Mouse (Mus musculus): ENCODE results near the gene Nfkbia.

The Nfkbia gene

DNA sequence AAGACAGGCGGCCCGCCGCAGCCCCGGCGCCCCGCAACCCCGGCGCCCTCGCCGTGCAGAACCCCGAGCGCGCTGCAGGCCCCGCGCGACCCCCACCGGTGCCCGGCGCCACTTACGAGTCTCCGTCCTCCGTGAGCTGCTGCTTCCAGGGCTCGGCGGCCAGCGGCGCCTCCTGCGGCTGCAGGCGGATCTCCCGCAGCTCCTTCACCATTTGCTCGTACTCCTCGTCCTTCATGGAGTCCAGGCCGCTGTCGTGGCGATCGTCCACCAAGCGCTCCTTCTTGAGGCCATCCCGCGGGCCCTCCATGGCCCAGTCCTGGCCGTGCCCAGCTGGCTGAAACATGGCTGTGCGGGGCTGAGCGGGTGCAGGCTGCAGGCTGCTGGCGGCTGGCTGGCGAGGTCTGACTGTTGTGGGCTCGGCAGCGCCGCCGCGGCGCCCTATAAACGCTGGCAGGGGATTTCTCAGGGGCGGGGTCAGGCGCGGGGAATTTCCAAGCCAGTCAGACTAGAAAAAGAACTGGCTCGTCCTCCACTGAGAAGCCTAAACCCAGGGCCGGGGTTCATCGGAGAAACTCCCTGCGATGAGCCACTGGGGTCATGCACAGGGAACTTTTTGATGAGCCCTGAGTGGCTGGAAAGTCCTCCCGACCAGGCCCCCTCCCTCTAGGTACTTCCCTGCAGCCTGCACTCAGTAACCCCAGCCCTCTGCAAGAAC is at the start of gene Nfkbia:
TSS of gene Nfkbia (minus strand) at position 464 of the 715 bp plus-strand sequence.
- DNase-seq: peak; percentile 91

DNA sequence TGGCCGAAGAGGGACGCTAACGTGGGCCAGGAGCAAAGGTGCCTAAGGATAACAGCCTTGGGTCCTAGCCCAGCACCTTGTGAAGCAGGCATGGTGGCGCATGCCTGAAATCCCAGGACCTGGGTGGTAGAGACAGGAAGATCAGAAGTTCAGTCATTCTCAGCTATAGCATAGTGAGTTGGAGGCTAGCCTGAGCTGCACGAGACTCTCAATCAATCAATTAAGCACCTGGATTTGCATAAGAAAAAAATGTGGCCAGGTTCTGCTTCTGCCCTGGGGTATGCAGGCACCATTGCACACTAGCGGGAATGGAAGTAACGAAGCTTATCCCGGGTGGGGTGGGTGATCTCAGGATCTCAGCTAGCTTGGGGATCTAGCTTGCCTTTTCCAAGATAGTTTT is 46.7 kb upstream of the Nfkbia start:
- no peak for DNase-seq

DNA sequence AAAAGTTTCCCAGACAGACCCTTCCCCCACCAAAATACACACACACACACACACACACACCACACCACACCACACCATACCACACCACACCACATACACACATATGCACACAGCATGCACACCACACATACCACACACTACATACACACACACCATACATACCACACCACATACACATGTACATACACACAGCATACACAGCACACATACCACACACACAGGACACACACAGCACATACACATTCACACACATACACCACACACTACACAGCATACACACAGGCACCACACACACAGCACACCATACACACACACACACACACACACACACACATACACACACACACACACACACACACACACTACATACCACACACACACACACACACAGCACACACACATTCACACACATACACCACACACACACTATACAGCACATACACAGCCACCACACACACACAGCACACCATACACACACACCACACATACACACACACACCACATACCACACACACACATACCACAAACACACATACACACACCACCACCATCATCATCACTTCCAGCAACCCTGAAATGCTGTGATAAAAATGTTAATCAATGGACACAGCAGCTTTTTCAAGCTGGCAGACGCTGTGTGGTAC is 46.0 kb upstream of the Nfkbia start:
- no peak for DNase-seq

DNA sequence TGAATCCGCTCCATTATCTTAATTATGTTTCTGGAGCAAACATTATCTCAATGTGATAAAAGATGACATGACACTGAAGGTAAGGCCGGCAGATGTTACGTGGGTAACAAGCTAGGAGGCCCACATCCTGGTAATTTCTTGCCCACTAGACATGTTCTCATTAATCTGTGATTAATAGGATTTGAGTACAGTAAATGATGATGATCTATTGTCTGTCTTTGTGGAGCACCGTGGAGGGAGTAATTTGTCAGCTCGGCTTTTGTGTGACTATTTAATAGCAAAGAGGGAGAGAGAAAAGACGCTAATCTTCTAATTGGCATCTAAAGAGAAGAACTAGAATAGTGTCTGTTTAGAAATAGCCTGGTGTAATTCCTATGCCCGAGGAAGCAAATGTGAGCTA is 45.3 kb upstream of the Nfkbia start:
- DNase-seq: no peak

DNA sequence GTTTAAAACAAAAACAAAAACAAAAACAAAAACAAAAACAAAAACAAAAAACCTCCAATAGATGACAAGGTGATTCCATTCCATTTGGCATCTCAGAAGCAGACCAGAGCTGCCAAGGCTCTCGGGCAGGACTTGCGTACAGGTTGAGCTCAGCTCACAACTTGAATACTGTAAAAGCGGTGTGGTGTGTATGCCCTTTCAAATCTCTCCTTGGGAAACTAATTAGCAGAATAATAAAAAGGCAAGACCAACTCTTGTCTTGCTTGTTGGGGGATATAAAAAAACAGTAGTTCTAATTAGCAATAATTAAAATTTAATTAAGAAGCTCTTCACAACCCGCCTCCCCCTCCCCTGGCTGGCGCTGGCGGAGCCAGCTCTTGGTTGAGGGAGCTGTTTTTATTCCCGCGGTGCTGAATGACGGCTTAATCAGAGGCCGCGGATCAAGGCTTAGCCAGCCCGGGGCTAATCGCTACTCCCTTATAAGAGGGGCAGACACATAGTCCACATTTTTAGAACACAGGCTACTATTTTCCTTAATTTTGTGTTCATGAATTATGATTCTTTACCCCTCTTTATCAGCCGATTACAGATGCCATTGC is 44.2 kb upstream of the Nfkbia start:
- no peak for DNase-seq

DNA sequence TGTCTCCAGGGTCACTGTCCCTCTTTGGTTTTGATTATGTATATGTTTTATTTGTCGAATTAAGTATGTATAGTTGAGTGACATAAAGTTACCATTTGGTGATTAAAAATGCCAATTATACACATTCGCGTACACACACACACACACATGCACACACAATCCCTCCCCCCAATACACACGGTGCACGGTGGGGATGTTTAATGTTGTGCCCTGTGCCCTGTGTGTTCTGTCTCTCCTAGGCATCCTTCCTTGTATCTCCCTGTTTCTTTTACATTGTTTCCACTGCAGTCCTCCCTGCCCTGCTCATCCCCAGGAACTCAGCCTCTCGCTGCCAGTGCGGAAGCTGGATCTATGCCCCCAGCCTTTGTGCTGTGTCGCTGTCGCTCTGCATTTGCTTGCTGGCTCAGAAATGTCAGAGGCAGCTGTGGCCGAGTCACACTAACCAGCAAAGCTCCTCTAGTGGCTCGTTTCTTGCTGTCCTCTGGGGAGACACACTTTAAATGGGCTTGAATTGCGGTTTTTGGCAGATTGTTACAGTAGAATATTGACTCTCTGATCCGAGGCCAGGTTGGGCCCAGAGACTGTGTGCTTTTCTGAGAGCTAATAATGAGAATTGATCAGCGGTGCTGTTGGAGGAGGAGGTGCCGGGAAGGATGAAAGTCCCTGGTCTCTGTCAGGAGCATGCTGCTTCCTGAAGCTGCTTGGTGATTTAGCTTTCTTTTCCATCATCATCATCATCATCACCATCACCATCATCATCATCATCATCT is 34.7 kb upstream of the Nfkbia start:
- no peak for DNase-seq

DNA sequence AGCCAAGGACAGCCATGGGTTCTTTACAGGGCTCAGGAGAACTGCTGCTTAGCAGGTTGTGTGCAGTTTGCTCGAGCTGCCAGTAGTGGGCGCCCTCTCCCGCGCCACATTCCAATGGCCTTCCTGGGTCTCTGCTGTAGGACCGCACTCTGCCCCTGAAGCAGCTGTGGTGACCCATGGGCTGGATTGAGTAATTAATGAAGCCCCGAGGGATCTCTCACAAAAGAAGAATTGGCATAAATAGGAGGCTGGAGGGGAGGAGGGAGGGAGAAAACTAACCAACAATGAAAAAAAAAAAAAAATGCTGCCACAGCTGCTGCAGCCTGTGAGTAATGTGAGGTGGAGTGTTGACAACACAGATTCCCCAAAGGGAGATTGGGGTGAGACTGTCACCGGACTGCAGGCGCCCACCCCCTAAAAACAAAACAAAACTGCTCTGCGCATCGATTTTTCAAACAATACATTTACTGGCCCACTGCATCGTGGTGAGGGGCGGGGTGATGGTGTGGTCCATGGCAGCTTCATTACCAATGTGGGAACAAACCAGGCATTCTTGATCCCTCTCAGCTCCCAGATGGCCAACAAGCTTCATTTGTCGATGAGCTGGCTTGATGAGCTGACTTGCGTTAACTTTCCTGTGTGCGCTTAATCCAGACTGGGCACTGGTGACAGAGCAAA is 25.8 kb upstream of the Nfkbia start:
- peak; percentile 23 for DNase-seq

DNA sequence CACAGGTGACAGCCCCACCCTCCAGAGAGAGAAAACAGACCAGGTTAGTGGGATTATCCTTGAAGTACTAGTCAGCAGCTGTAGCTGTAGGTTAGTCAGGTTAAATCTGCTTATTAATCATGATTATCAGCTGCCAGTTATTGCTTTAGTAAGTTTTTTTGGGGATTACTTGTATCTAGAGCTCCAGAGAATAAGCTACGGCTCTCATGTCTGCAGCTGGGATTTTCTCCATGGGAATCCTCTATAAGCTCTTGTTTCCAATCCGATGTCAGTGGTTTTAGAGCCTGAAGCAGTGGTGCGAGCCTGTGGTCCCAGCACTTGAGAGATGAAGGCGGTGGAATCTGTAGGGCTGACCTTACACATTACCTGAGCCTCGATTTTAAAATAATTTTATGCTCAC is 16.4 kb upstream of the Nfkbia start:
- no peak for DNase-seq

DNA sequence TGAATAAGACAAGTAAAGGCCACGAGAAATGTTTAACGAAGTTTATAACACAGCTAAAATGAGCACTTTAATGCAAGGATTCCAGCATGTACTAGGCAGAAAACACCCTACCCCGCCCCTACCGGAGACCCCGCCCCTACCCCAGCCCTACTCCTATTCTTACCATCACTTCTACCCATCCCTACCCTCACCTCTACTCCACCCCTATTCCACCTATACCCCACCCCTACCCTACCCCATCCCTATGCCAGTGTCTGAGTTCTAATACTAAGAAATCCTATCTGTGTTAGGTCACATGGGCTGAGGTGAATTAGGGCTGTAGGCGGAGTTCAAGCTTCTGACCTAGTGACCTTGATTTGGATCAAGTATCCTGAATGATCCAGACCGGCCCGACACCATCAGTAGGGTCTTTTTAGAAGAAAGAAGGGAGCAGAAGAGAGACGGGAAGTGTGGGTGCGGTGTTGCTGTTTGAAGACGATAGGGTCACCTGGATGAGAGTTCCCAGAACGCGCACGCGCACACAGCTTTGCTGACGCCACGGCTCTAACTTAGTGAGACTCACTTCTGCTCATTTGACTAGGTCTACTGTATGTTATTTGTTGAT is 15.0 kb upstream of the Nfkbia start:
- DNase-seq: no peak

DNA sequence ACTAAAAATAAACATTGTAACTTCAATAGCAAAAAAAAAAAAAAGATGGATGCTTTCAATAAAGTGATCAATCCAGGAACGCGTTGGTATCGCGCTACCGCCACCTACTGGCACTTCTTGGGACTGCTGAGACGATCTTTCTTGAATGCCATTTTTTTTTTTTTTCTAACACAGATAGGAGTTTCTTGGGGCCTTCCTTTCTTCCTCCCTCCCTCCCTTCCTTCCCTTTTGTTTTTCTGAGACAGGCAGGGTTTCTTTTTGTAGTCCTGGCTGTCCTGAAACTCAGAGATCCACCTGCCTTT is 13.5 kb upstream of the Nfkbia start:
- no peak for DNase-seq

DNA sequence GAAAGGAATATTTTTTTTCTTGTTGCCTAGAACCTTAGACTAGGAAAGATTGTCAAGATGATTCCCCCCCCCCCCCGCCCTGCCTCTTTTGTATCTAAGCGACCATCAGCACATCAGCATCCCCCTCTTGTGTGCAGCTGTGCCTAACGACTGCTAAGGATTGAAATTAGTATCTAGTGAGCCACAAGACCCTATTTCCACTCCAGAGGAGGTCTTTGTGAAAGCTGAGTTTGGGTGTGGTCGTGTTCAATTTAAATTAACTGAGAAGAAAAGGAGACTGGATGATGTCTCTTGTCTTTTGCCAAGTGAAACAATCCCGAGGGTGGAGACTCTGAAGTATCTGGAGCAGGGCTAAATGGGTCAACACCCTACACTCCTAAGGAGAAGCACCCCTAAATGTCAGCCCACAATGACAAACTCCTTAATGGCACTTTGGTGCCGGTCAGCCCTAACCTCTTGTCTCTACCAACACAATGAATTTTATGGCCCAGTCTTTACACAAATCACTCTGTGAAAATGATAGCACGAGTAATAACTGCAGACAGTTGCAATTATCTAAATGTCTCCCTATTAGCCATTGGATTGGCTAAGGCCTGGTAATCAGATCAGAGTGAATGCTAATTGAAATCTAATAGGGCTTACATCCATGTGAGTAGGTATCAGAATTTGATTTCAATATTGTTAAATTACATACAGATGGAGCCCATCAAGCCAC is 13.0 kb upstream of the Nfkbia start:
- no peak for DNase-seq

DNA sequence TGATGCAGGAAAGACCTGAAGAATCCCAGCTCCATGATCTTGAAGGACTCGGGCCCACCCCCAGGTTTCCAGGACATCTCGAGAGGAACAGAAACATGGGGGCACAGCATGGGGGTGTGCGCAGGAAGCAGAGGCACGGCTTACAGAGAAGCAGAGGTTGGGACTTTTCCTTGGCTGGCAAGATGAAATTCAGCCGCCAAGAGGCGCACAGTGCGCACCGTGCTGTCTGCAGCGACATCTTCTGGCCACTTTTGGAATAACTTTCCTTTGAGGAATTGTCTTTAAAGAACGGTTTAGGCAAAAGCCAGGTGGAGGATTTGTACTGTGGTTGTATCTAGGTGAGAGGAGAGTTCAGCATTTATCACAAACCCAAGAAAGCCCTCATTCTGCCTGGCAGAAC is 6.6 kb upstream of the Nfkbia start:
- peak; percentile 66 for DNase-seq

DNA sequence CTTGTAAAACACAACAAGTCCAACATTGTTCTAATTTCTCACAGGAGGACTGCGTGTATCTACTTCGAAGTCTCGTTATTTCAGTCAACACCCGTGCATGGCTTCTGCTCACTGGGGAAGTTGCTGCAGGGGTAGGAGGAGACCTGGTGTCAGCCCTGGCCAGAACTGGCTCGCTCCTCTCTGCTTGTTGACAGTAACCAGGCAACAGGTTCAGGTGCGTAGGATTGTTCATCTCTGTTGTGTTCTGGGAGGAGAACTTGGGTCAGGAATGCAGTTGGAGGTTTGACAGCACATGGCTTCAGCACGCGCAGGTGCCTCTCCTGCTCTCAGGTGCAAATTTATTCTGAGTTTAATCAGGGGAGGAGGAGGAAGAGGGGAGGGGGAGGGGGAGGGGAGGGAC is 5.3 kb upstream of the Nfkbia start:
- no peak for DNase-seq

DNA sequence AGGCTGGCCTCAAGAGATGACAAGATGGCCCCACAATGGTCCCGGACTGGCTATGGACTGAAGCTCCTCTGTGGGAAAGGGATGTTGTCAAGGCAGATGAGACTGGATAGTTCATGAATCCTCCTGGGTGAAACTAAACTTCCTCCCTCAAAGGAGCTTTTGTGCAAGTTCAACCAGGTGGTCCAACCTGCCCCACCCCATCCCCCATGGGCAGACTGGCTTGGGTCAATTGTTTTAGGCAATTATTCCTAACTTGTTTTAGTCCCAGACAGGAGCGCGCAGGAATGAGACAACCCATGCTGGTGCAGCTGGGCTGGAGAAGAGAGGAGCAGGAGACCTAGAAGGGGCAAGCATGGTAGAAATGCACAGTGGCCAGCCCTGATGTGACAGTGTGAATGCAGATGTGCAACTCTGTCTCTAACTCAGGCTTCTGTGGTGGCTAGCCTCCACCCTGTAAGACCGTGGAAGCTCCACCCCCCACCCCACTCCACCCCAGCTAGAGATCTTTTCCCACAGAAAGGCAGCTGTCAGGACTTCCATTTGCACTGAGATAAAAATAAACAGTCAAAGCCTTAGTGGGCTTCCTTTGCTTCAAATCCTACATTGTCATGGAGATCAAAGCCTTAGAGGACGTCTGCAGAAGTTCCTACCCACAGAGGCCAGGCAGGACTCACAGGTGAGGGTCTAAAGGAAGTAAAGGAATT is 3.6 kb upstream of the Nfkbia start:
- no peak for DNase-seq

DNA sequence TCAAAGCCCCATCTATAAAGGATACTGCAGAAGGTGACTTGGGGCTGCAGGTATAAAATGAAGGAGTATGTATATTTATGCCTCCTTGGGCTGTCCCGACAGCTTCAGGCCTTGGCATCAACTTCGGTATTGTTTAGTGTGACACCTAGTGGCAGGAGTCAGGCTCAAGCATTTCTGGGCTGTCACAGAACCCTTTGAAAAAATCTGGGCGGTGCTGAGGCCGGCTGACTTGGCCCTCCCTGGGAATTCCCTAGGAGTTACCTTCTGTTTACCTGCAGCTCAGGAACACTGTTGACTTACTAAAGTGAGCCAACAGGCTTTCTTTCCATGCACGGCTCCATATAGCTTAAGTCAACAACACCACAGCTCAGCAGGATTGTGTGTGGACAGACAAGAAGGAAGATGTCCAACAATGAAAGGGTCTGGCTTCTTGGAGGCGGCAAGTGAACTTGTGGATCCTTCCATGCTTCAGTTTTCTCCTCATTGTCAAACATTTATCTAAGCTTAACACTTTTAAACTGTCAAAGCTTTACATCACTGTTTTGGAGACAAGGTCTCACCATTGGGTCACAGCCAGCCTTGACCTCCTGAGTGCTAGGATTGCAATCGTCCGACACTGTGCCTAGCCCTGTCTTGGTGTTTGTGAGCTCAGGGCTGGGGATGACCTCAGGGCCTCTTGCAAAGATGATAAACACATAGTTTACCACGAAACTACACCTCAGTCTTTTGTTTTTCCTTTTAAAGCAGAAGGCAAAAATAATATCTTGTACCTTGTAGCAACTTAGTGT is 2.9 kb upstream of the Nfkbia start:
- DNase-seq: peak; percentile 40

DNA sequence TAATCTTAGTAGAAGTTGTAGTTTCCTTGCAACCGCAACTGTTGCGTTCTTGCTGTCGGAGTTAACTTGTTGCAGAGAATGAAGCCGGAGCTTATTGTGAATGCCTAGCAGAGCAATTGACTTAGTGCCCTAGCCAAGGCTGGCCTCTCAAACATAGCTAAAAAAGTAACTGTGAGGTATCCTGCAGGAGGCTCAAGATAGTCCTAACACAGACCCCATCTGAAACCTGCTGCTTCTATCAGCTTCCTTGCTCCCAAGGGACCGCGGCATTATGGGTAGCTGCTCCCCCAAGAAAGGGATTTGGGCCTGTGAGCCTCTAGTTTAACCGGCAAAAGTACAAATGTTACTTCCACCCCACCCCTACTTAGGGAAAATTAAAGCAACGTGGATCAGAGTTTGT is 934 bp upstream of the Nfkbia start:
- DNase-seq: no peak

DNA sequence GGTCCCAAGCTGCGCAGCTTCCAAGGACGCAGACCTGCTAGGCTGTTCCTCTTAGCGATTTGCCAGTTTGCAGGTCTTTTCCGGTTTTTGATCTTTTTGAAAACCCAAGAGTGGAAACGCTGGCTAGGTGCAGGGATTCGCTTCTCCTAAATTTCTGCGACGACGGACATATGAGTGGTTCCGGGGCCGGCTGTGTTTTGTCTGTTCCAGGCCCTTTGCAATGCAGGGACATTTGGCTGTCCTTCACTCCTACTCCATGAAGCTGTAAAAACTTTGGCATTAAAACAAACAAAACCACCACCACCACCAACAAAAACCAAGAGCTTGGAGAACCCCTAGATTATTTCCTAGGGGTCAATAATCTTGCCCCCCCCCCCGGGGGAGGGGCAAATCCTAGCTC is 494 bp upstream of the Nfkbia start:
- DNase-seq: no peak

DNA sequence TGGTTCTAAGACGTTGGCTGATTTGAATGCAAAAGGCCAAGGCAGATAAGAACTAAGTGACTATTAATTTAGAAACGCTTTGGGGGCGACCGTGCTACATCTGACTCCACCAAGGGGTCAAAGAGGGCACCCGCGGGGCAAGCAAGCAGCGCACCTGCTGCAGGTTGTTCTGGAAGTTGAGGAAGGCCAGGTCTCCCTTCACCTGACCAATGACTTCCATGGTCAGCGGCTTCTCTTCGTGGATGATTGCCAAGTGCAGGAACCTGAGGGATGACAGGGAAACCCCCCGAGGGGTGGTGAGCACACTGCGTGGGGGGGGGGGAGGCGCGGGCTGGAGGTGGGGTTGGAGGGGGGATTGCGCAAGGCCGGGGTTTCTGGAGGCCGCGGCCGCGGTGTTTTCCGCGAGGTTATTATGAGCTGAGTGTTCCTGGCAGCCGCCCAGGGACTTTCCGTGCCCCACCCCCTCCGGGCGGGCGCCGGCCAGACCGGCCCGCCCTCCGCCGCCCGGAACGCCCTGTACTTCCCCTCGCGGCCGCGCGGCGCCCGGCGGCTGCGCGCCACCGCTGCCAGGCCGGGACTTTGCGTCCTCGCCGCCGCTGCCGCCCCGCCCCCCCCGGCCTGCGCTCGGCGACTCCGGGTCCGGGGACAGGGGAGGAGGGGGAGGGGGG is 797 bp downstream of the Nfkbia start:
- DNase-seq: peak; percentile 87

DNA sequence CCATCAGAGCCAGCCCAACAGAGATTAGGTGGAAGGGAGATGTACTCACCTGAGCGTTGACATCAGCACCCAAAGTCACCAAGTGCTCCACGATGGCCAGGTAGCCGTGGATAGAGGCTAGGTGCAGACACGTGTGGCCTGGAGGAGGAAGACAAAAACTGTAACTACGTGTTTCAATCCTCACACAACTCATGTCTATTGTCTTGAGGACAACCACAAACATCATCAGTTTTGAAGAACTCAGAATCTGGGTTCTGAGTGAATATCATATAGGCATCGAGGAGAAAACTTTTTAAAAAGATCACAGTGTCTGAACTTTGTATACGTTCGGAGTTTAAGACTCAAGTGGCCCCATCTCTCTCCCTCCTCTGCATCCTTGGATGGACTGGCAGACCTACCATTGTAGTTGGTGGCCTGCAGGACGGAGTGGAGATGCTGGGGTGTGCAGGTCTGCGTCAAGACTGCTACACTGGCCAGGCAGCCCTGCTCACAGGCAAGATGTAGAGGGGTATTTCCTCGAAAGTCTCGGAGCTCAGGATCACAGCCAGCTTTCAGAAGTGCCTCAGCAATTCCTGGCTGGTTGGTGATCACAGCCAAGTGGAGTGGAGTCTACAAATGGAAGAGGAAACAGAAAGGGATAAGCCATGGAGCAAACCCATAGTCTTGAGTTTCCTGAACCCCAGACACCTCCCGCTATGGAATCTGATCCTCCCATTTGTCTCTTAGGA is 1.6 kb downstream of the Nfkbia start:
- peak; percentile 28 for DNase-seq
